8 mouse cellular contexts compared by ENCODE assay signal in the genomic region with DNA sequence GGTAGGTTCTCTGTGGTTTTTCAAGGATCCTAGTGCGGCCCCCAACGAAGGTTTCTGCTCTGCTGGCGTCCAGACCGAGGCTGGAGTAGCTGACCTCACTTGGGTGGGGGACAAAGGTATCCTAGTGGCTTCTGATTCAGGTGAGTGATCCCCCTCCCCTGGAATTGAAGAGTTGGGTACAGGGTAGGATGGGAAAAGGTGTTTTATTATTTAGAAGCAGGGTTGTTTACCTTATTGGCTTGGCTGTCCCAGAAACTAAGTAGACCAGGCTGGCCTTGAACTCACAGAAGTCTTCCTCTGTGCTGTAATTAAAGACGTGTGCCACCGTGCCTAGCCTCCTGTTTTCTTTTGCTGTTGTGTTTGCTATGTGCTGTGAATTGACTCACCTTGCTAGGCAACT. TPM values are rescaled to one million over a fixed set of nuclear protein-coding genes. Genes with fewer than 3 reads are reported as not detected.
DNase-seq lines count a peak whose midpoint lies in the region; ATAC-seq lines count a peak whose summit lies in the region.

A gene (minus strand): TSS at position 101 of the 400 bp plus-strand sequence.

- peak within 1 kb of the TSS; percentile 80 for H3K4me3 ChIP-seq in lung, embryonic 16.5 days (ENCODE audit: low read length)
- H3K4me3 ChIP-seq in embryonic facial prominence, embryonic 13.5 days = peak within 1 kb of the TSS; percentile 92
- peak within 1 kb of the TSS; percentile 89 to 91 for H3K4me3 ChIP-seq in heart, embryonic 14.5 days (ENCODE audit: control insufficient read depth in 1 of 2, insufficient read depth in 1 of 2, low read depth in 1 of 2, low read length in 2 of 2)
- H3K4me3 ChIP-seq in neural tube, embryonic 12.5 days = peak within 1 kb of the TSS; percentile 83

- no peaks in the 10 kb centered on the region for H3K27me3 ChIP-seq in lung, embryonic 16.5 days (ENCODE audit: control insufficient read depth, insufficient read depth, low read depth, low read length)
- no peaks in the 10 kb centered on the region for H3K27me3 ChIP-seq in embryonic facial prominence, embryonic 13.5 days
- no peaks in the 10 kb centered on the region for H3K27me3 ChIP-seq in heart, embryonic 14.5 days (ENCODE audit: control insufficient read depth, insufficient read depth, low read length)
- no peaks in the 10 kb centered on the region for H3K27me3 ChIP-seq in neural tube, embryonic 12.5 days (replicated peaks)

- no peak for ATAC-seq in lung, embryonic 16.5 days (ENCODE audit: low read depth)
- ATAC-seq in embryonic facial prominence, embryonic 13.5 days (ENCODE audit: insufficient number of reproducible peaks, insufficient read depth, low FRiP score, low TSS enrichment, low read depth) = no peak
- no peak for ATAC-seq in heart, embryonic 14.5 days (ENCODE audit: insufficient number of reproducible peaks, insufficient read depth, low FRiP score, low read depth)
- ATAC-seq in neural tube, embryonic 12.5 days (ENCODE audit: low FRiP score, low read depth) = no peak; the same call in 1 of the 2 replicates

- no peak for DNase-seq in lung, postnatal 4 days
- no peak for DNase-seq in left cerebral cortex, postnatal 25 days (ENCODE audit: low spot score in 2 of 2)
- no peak for DNase-seq in cerebellum, adult 9-10 months
- no peak for DNase-seq in urinary bladder, postnatal 25 days (ENCODE audit: low spot score)

- peaks cover 18% of the 10 kb centered on the region for H3K4me1 ChIP-seq in lung, embryonic 16.5 days (replicated peaks; ENCODE audit: control insufficient read depth, insufficient read depth, low read length)
- H3K4me1 ChIP-seq in embryonic facial prominence, embryonic 13.5 days = peaks cover 25% of the 10 kb centered on the region
- H3K4me1 ChIP-seq in heart, embryonic 14.5 days (ENCODE audit: control insufficient read depth in 2 of 2, insufficient read depth in 2 of 2, low read length in 2 of 2) = peaks cover 0 to 31% of the 10 kb centered on the region in 2 experiments; a peak in 2 of 4 replicates
- peaks cover 23% of the 10 kb centered on the region for H3K4me1 ChIP-seq in neural tube, embryonic 12.5 days

- peaks cover 18% of the 10 kb centered on the region for H3K36me3 ChIP-seq in lung, embryonic 16.5 days (ENCODE audit: control insufficient read depth, insufficient read depth, low read length)
- H3K36me3 ChIP-seq in embryonic facial prominence, embryonic 13.5 days = peaks cover 44% of the 10 kb centered on the region
- peaks cover 71% of the 10 kb centered on the region for H3K36me3 ChIP-seq in heart, embryonic 14.5 days (ENCODE audit: control insufficient read depth, insufficient read depth, low read length)
- H3K36me3 ChIP-seq in neural tube, embryonic 12.5 days = peaks cover 38% of the 10 kb centered on the region

- 3% methylated on average over 6 of the region's 6 CpGs for WGBS in lung, embryonic 16.5 days
- 5% methylated on average over 6 of the region's 6 CpGs for WGBS in embryonic facial prominence, embryonic 13.5 days
- 4% methylated on average over 6 of the region's 6 CpGs for WGBS in heart, embryonic 14.5 days
- 5% methylated on average over 6 of the region's 6 CpGs for WGBS in neural tube, embryonic 12.5 days

- H3K9ac ChIP-seq in lung, embryonic 16.5 days (ENCODE audit: low read length) = peak within 1 kb of the TSS; percentile 97
- peak within 1 kb of the TSS; percentile 97 for H3K9ac ChIP-seq in embryonic facial prominence, embryonic 13.5 days
- H3K9ac ChIP-seq in heart, embryonic 14.5 days (ENCODE audit: low read length) = peak within 1 kb of the TSS; percentile 99
- H3K9ac ChIP-seq in neural tube, embryonic 12.5 days = peak within 1 kb of the TSS; percentile 93

- intact Hi-C loops in left cerebral cortex, postnatal 25 days (cut with DNase I) = loop anchor here (2.0 to 5.0 kb wide), 2 partner anchors 158 to 273 kb away; a partner anchor contains a TSS

- H3K27ac ChIP-seq in lung, embryonic 16.5 days (ENCODE audit: low read length) = peak within 1 kb of the TSS; percentile 87
- peak within 1 kb of the TSS; percentile 86 for H3K27ac ChIP-seq in embryonic facial prominence, embryonic 13.5 days
- H3K27ac ChIP-seq in heart, embryonic 14.5 days (replicated peaks in 1 of 2; ENCODE audit: control insufficient read depth in 1 of 2, insufficient read depth in 1 of 2, low read depth in 2 of 2, low read length in 2 of 2) = peak within 1 kb of the TSS; percentile 89 to 96
- H3K27ac ChIP-seq in neural tube, embryonic 12.5 days = peak within 1 kb of the TSS; percentile 72

- H3K4me2 ChIP-seq in lung, embryonic 16.5 days (ENCODE audit: low read depth, low read length) = peak within 1 kb of the TSS; percentile 83
- H3K4me2 ChIP-seq in embryonic facial prominence, embryonic 13.5 days = peak within 1 kb of the TSS; percentile 90
- peak within 1 kb of the TSS; percentile 93 for H3K4me2 ChIP-seq in heart, embryonic 14.5 days (ENCODE audit: low read length)
- peak within 1 kb of the TSS; percentile 89 for H3K4me2 ChIP-seq in neural tube, embryonic 12.5 days (replicated peaks)

- no peaks in the 10 kb centered on the region for H3K9me3 ChIP-seq in lung, embryonic 16.5 days (ENCODE audit: control insufficient read depth, low read length)
- no peaks in the 10 kb centered on the region for H3K9me3 ChIP-seq in embryonic facial prominence, embryonic 13.5 days
- no peaks in the 10 kb centered on the region for H3K9me3 ChIP-seq in heart, embryonic 14.5 days (ENCODE audit: control insufficient read depth, low read length)
- no peaks in the 10 kb centered on the region for H3K9me3 ChIP-seq in neural tube, embryonic 12.5 days

RNA-seq across cellular contexts. Expression of the gene that starts here (rescaled TPM):
- 465 and 474 TPM in 2 replicates for polyA plus RNA-seq in lung, embryonic 16.5 days (2015; fragmentation: Nextera tagmentation; extraction: Ambion mirVana)
- 446 and 470 TPM in 2 replicates for polyA plus RNA-seq in embryonic facial prominence, embryonic 13.5 days (2015; fragmentation: Nextera tagmentation; extraction: Ambion mirVana)
- 903 and 907 TPM in 2 replicates for polyA plus RNA-seq in heart, embryonic 14.5 days (2014; fragmentation: Nextera tagmentation; extraction: Ambion mirVana)
- 100 to 1,000 TPM; 272 to 278 TPM for total RNA-seq in left cerebral cortex, postnatal 25 days (2021)
- 518 and 558 TPM in 2 replicates for polyA plus RNA-seq in neural tube, embryonic 12.5 days (2016; fragmentation: Nextera tagmentation; extraction: Ambion mirVana)
